Mouse (Mus musculus) small intestine, adult 2 months (tissue): ENCODE results near the gene Ugt1a7c.

Source experiments
- CTCF ChIP-seq: fragments of 200-500 bp; IDR thresholded peaks from 2 replicates; pipeline ENCODE4 v1.5.1; 2012; ENCODE audit warnings: low read depth, mild to moderate bottlenecking, control low read depth, inconsistent platforms, low read length, moderate library complexity, mixed read lengths; ENCODE audit not compliant: insufficient replicate concordance, insufficient read length; ENCODE audit errors: extremely low read depth
- POLR2A ChIP-seq: fragments of 200-500 bp; IDR thresholded peaks from 2 replicates; pipeline ENCODE4 v1.6.1; 2012; ENCODE audit warnings: low read depth, mild to moderate bottlenecking, control low read depth, inconsistent platforms, low read length, moderate library complexity

- TF ChIP-seq POLR2A (no peak), CTCF (no peak)
Observed at GRCm38 (mm10) chr1:88224029-88224776, 129.3 kb downstream of the Ugt1a7c start.
